Mouse (Mus musculus): ENCODE results near the gene Hsf5.

GRCm38 (mm10) chr11:87682096-87682495, 65.1 kb downstream of the Hsf5 start:
- no peak for TF ChIP-seq CTCF (IDR thresholded peaks at IDR 0.05; ENCODE audit: low read depth, low read length)
- no peak for TF ChIP-seq POLR2A (IDR thresholded peaks at IDR 0.05; ENCODE audit: extremely low read depth, insufficient read depth, low read length)

Measured in liver, adult 2 months (tissue).